Mouse (Mus musculus): ENCODE data around the gene Pcgf1.

The Pcgf1 gene

GRCm38 (mm10) chr6:83101688-83102556 lies 24.3 kb downstream of the Pcgf1 start:
- DNase-seq (ENCODE audit: low spot score in 2 of 2) = peak; percentile 81 to 85

- DNase-seq (ENCODE audit: low spot score in 2 of 2) = no peak
Observed at GRCm38 (mm10) chr6:83103130-83103650, 25.5 kb downstream of the Pcgf1 start.

- DNase-seq (ENCODE audit: low spot score in 2 of 2) = no peak
Observed at GRCm38 (mm10) chr6:83104158-83104557, 26.5 kb downstream of the Pcgf1 start.

- peak; percentile 88 to 94 for DNase-seq (ENCODE audit: low spot score in 2 of 2)
Observed at GRCm38 (mm10) chr6:83107566-83108400, 30.1 kb downstream of the Pcgf1 start.

GRCm38 (mm10) chr6:83108762-83109668 lies 31.3 kb downstream of the Pcgf1 start, which contains the start of gene Mrpl53:
TSS of gene Mrpl53 (plus strand) at chr6:83109040.
- DNase-seq (ENCODE audit: low spot score in 2 of 2) = peak; percentile 84 to 85

GRCm38 (mm10) chr6:83111510-83112136 lies 34.0 kb downstream of the Pcgf1 start:
- peak in 1 of 2 experiments; percentile 50 for DNase-seq (ENCODE audit: low spot score in 2 of 2)

GRCm38 (mm10) chr6:83115011-83115671 lies 37.5 kb downstream of the Pcgf1 start, which contains the start of gene Mogs:
TSS of gene Mogs (plus strand) at chr6:83115496.
- peak; percentile 92 to 96 for DNase-seq (ENCODE audit: low spot score in 2 of 2)

GRCm38 (mm10) chr6:83115682-83116372 lies 38.2 kb downstream of the Pcgf1 start:
- no peak for DNase-seq (ENCODE audit: low spot score in 2 of 2)

GRCm38 (mm10) chr6:83116373-83117164 lies 38.9 kb downstream of the Pcgf1 start:
- DNase-seq (ENCODE audit: low spot score in 2 of 2) = no peak

- no peak for DNase-seq (ENCODE audit: low spot score in 2 of 2)
Observed at GRCm38 (mm10) chr6:83117165-83117438, 39.4 kb downstream of the Pcgf1 start.

GRCm38 (mm10) chr6:83117616-83118015 lies 39.9 kb downstream of the Pcgf1 start:
- no peak for DNase-seq (ENCODE audit: low spot score in 2 of 2)

- no peak for DNase-seq (ENCODE audit: low spot score in 2 of 2)
Observed at GRCm38 (mm10) chr6:83118369-83118768, 40.7 kb downstream of the Pcgf1 start.

- DNase-seq (ENCODE audit: low spot score in 2 of 2) = peak in 1 of 2 experiments; percentile 26
Observed at GRCm38 (mm10) chr6:83118825-83119733, 41.4 kb downstream of the Pcgf1 start.

GRCm38 (mm10) chr6:83119734-83120051 lies 42.0 kb downstream of the Pcgf1 start:
- peak in 1 of 2 experiments; percentile 41 for DNase-seq (ENCODE audit: low spot score in 2 of 2)

GRCm38 (mm10) chr6:83120930-83121862 lies 43.5 kb downstream of the Pcgf1 start, which contains the start of gene Wbp1:
TSS of gene Wbp1 (minus strand) at chr6:83121559.
- DNase-seq (ENCODE audit: low spot score in 2 of 2) = peak; percentile 85 to 90

GRCm38 (mm10) chr6:83121863-83122710 lies 44.4 kb downstream of the Pcgf1 start:
- DNase-seq (ENCODE audit: low spot score in 2 of 2) = no peak

Data from spleen, postnatal 10 days (tissue).